Mouse (Mus musculus) heart, adult 11 months (tissue): ENCODE measurements around the gene Tmem104.
A peak's percentile ranks its signal among the peaks of the same experiment; 100 is the strongest.

Experiments
- DNase-seq: peaks from one replicate; pipeline ENCODE4 v3.0.0; 2022

Tmem104 gene

GRCm38 (mm10) chr11:115167631-115168249, 19.5 kb upstream of the Tmem104 start:
- peak; percentile 89 for DNase-seq

GRCm38 (mm10) chr11:115169430-115169829, 17.9 kb upstream of the Tmem104 start:
- DNase-seq = peak; percentile 83

GRCm38 (mm10) chr11:115171125-115171524, 16.2 kb upstream of the Tmem104 start:
- DNase-seq = peak; percentile 89

GRCm38 (mm10) chr11:115172825-115173287, 14.4 kb upstream of the Tmem104 start:
- peak; percentile 96 for DNase-seq

GRCm38 (mm10) chr11:115173549-115174339, 13.5 kb upstream of the Tmem104 start:
- DNase-seq = peak; percentile 92

- DNase-seq = peak; percentile 97
Observed at GRCm38 (mm10) chr11:115176399-115177190, 10.7 kb upstream of the Tmem104 start.

DNA sequence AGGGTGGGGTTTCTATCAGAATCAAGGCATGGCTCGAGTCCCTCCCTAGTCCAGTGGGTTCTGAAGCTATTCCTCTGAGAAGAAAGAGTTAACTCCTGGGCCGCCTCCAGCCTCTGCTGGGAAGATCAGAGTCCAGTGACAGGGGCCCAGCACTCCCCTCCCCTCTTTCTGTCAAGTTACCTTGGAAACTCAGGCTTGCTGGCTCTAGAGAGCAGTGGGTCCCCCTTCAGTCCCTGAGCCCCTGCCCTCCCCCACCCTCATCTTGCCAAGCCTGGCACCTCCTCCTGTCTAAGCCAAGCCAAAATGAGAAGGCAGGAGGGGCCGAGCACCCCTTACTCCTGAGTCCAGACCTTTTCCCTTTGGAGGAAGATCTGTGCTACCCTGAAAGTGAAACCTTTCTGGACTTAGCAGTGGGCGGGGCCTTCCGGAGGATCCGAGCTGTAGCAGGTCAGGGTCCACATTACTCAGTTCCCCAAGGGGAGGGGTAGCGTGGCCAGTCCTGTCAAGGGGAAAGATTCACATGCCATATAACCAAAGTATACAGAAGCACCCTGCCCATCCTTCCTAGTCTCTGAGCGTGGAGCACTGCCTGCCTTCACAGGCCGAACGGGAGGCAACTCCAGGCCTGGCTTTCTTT, 9.6 kb upstream of the Tmem104 start:
- DNase-seq = peak; percentile 91

DNA sequence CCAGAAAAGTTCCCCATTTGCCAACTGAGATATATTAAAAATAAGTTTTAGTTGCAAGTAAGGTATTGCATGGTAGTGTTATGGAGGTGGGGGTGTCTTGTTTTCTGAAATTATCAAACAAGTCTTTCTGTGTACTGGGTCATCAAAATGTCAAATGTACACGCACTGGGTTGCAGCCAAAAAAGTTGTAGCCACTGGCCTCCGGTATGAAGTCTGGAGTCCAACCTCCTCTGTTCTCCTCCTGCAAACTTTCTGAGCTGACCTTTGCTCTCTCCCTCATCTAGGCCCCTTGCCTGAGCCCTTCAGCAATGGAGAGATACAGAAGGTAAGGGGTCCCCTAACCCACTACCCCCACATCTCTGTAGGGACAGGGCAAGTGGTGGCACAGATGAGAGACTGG, 8.5 kb upstream of the Tmem104 start:
- DNase-seq = no peak

GRCm38 (mm10) chr11:115179191-115179590, 8.1 kb upstream of the Tmem104 start:
- DNase-seq = no peak

DNA sequence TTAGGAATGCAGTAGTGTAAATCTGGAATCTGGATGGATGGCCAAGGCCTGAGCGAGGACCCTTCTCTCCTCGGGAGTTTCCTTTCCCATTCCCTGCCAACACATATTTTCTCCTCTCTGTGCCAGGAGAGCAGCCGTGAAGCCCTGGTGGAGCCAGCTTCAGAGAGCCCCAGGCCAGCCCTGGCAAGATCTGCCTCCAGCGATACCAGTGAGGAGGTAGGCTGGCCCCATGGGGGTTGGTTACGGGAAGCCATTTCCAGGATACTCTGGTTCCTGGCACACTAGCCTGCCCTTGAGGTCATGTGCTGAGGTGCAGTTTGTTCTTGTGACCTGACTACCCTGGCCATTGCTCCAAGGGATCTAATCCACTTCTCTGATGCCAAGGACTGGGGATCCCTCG, 7.4 kb upstream of the Tmem104 start:
- peak; percentile 94 for DNase-seq

DNA sequence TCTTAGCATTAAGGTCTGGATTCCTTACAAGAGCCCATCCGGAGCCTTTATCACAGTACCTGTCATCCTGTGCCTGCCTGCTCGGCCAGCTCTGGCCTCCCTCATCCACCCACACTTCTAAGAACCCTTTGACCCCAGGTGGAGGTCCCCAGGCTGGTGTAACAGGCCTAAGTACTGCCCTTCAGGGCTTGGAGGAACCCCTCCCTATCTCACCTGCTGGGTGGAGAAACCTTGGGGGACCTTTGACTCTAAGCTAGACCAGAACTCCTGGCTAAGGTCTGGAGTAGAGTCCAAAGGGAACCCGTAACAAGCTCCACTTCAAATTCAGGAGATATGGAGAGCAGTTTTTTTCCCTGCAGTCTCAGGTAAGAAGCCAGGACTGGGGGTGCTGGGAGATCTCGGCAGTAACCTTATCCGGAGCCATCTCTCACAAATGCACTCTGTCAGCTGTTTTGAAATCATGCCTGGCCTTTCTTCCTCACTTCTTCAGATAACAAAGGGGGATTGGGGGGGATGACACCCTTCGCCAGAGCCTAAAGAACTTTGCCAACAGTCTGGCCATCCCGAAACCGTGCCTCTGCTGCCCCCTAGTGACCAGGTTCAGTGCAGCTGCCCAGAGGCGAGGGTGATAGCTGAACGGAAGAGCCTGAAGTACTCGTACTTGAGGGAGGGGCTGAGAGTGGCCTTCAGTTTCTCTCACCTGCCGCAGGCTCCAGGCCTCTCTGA, 5.2 kb upstream of the Tmem104 start:
- peak; percentile 97 for DNase-seq

DNA sequence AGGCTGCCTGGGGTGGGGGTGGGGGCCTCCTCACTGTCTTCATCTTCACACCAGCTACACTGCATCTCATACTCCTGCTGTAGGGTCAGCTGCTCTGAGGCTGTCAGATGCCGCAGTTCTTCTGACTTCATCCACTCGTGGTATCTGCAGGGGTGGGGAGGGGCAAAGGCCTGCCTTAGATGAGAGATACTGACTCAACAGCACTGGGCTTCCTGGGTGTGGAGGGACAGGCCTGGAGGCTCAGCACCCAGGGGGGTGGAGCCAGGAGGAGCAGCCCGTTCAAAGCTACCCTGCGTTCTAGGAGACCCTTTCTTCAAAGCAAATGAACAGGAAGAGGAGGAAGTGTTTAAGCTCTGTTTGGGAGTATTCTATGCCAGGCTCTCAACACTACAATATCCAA, 2.3 kb upstream of the Tmem104 start:
- DNase-seq = peak; percentile 94

- no peak for DNase-seq
Observed at GRCm38 (mm10) chr11:115187693-115188092, 406 bp downstream of the Tmem104 start, which contains the start of gene Nat9. Gene Nat9 (minus strand): TSS chr11:115187859.

GRCm38 (mm10) chr11:115188539-115189231, 1.4 kb downstream of the Tmem104 start:
- peak; percentile 94 for DNase-seq

GRCm38 (mm10) chr11:115189304-115189703, 2.0 kb downstream of the Tmem104 start:
- peak; percentile 95 for DNase-seq

GRCm38 (mm10) chr11:115192180-115192579, 4.9 kb downstream of the Tmem104 start:
- DNase-seq = peak; percentile 98

DNA sequence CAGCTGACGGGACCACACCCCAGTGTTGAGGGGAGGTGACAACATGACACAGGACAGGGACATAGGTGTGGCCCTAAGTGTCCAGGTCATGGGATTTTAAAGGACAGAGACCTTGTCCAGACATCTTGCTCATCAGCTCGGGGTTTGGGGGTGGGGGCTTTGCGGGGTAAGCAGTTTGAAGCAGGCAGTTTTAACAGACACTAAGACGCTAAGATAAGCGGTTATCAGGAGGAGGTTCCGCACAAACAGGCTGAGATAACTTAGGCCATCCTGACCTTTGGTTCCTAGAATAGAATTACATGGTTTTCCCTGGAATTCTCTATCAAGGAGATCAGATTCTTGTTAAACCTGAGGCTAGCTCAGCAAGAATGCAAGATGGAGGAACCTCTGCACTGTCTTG, 7.4 kb downstream of the Tmem104 start:
- DNase-seq = no peak

DNA sequence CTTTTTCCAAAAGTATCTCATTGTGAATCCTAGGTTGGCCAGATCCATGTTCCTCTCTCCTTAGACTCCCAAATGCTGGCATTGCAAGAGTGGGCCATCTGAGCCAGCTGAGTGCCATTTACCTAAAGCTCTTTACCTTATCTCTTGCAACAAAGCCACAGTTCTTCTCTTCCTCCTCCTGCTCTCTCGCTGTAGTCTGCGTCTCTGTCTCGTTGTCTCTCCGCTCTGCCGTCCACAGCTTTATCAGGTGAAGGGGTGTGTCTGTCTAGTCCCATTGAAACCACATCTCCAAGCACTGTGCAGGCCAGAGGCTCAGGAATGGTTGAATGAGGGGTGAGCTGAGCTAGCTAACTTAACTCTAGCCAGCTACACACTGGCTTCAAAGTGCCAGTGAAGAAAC, 8.6 kb downstream of the Tmem104 start:
- no peak for DNase-seq

- DNase-seq = no peak
Observed at GRCm38 (mm10) chr11:115197558-115197957, 10.3 kb downstream of the Tmem104 start.

DNA sequence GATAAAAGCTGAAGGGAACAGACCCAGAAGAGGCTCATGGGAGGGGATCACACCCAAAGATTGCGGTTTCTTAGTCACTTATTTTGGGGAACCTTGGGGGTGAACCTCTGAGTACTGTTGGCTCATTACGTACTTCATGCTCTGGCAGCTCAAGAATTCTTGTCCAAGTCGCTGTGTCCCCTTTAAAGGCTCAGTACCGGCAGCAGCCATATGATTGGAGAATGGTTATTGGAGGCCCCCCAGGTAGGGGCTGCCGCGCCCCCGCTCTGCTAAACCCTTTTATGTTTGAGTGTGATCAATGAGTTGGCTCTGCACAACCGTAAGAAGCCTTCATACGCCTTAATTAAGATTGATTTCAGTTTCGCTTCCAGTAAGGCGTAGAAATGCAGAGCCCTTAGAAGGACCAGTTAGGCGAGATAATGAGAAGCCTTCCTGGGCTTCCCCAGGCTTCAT, 11.7 kb downstream of the Tmem104 start:
- DNase-seq = no peak

- no peak for DNase-seq
Observed at GRCm38 (mm10) chr11:115200520-115200919, 13.2 kb downstream of the Tmem104 start.
